Mouse (Mus musculus) adrenal gland, postnatal 25 days (tissue): Measurements from ENCODE around the gene Fads2. TPM values are rescaled to one million over a fixed set of nuclear protein-coding genes. Genes with fewer than 3 reads are reported as not detected.

ENCODE experiments used
- DNase-seq: peaks from one replicate; pipeline ENCODE4 v3.0.0; 2021; ENCODE audit warnings: mixed read lengths
- total RNA-seq: library from RNA; stranded (reverse); gene quantifications from 2 replicates; pipeline ENCODE4 v1.2.3, GENCODE M21; 2021

The Fads2 gene
- total RNA-seq, 1 experiment from 2014 or later: 1,800 TPM

DNA sequence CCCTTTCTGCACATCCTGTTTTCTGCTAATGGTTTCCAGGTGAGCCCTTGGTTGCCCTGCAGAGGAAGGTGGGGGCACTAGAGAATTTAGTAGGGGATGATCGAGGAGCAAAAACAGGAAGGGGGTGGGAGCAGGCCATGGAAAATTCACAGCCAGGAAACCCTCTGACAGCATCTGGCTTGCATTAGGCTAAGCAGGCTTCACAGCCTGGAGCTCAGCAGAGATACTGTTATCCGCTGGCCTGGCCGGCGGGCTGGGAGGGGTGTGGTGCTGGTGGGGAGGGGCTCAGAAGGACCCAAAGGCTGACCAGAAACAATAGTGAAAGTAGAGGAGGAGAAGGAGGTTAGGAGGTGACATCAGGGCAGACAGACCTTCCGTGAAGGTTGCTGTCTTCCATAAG lies 87.6 kb downstream of the Fads2 start:
- DNase-seq: no peak

DNA sequence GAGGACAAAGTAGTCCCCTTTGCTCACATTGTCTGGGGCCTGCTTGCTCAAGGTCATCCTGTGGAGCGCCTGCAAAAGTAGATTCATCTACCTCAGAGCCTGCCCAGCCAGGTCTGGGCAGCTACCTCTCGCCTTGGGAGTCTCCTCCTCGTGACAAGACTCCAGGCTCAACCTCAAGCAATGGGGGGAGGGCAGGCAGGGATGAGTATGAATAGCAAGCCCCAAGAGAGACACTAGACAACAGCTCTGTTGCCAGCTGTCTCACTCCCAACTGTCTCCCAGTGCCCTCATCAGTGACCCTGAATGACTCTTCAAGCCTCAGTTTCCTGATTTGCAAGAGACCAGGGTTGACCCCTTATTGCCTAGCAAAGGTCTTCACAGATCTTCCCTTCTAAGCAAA lies 88.2 kb downstream of the Fads2 start:
- no peak for DNase-seq

DNA sequence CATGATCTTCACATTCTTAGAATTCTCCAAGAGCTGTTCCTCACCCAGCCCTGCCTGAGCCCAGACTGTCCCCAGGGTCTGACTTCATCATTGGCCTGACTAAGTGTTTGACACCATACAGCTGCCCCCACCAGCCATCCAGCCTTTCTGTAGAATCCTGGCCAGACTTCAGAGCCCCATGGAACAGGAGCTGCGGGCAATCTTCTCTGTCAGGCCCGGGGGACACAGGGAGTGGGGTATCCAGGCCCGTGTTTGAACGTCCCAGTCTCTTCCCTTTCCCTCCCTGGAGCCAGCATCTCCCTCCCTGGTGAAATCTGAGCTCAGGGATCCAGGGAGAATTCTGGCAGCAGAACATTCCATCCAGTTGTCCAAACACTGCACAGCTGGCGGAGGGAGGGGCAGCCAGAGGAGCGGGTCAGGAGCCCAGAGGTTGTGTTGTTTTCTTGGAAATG lies 88.7 kb downstream of the Fads2 start:
- DNase-seq: no peak

Other genes starting within 250 kb of the Fads2 start
- gene Incenp, start 202.2 kb downstream of the Fads2 start, total RNA-seq: 28.3 and 32.4 TPM in 2 replicates
- gene Fth1, start 121.1 kb downstream of the Fads2 start, total RNA-seq: 2,505 and 2,798 TPM in 2 replicates
- gene Best1, start 100.1 kb downstream of the Fads2 start, total RNA-seq: 0.97 TPM in 1 of 2 replicates, not detected in the other
- 3.5 and 5.8 TPM in 2 replicates for gene Rab3il1, start 100.1 kb downstream of the Fads2 start, total RNA-seq
- gene Fads3, start 60.2 kb downstream of the Fads2 start, total RNA-seq: 9.5 and 15.1 TPM in 2 replicates
- 931 and 942 TPM in 2 replicates for gene Fads1, start 81.1 kb upstream of the Fads2 start, total RNA-seq
- gene Tmem258, start 102.3 kb upstream of the Fads2 start, total RNA-seq: 141 and 171 TPM in 2 replicates
- 16.9 and 17.9 TPM in 2 replicates for gene Fen1, start 102.4 kb upstream of the Fads2 start, total RNA-seq
- 0.67 and 1.4 TPM in 2 replicates for gene Myrf, start 139.0 kb upstream of the Fads2 start, total RNA-seq
- gene Dagla, start 203.1 kb upstream of the Fads2 start, total RNA-seq: 5.5 and 7.3 TPM in 2 replicates